Mouse (Mus musculus): ENCODE results near the gene Mex3a.

GRCm38 (mm10) chr3:88523027-88523426 is 9.2 kb upstream of the Mex3a start:
- TF ChIP-seq CTCF (IDR thresholded peaks at IDR 0.05; ENCODE audit: borderline replicate concordance, control insufficient read depth, extremely low read depth, insufficient read depth, low read length, poor library complexity), result no peak
- TF ChIP-seq POLR2A (IDR thresholded peaks at IDR 0.05; ENCODE audit: control insufficient read depth, extremely low read depth, insufficient read depth, low read length, poor library complexity), result no peak
